Mouse (Mus musculus) G1E (cell line): ENCODE measurements around the gene Dhrs1.

Experiments
- CTCF ChIP-seq: IDR thresholded peaks from 2 replicates; pipeline ENCODE4 v1.5.1; 2012; ENCODE audit warnings: low read depth, low read length, inconsistent platforms, mixed read lengths
- GATA1 ChIP-seq: IDR thresholded peaks from 2 replicates; pipeline ENCODE4 v1.6.1; 2012; ENCODE audit warnings: borderline replicate concordance, low read length, inconsistent platforms, mixed read lengths
- POLR2AphosphoS5 ChIP-seq: IDR thresholded peaks from 2 replicates; pipeline ENCODE4 v1.6.1; 2012; ENCODE audit warnings: low read depth, low read length, inconsistent platforms; ENCODE audit not compliant: insufficient replicate concordance
- TAL1 ChIP-seq: conservative IDR thresholded peaks from 2 replicates; pipeline ENCODE4 v1.6.1; 2012; ENCODE audit warnings: low read depth, low read length, inconsistent platforms, mixed read lengths

- TF ChIP-seq CTCF (no peak), TAL1 (no peak), GATA1 (no peak), POLR2AphosphoS5 (no peak)
Observed at GRCm38 (mm10) chr14:55788256-55789050, 43.0 kb upstream of the Dhrs1 start, which contains the start of gene Ripk3.
